Mouse (Mus musculus) urinary bladder, postnatal 0 days (tissue): ENCODE measurements around the gene Gm3435. TPM values are rescaled to one million over a fixed set of nuclear protein-coding genes. Genes with fewer than 3 reads are reported as not detected.

Experiments used
- polyA plus RNA-seq: library from polyadenylated mRNA; unstranded; fragments of >200 nt; fragmentation: Nextera tagmentation; extraction: Ambion mirVana; gene quantifications from 2 replicates; pipeline ENCODE4 v1.2.1, GENCODE M21; 2015

Gene Gm3435
- 5.3 and 5.4 TPM in 2 replicates for polyA plus RNA-seq

GRCm38 (mm10) chr17:15009706-15010413, at the start of gene Gm3435:
Gm3435 (plus strand) TSS chr17:15010176.

DNA sequence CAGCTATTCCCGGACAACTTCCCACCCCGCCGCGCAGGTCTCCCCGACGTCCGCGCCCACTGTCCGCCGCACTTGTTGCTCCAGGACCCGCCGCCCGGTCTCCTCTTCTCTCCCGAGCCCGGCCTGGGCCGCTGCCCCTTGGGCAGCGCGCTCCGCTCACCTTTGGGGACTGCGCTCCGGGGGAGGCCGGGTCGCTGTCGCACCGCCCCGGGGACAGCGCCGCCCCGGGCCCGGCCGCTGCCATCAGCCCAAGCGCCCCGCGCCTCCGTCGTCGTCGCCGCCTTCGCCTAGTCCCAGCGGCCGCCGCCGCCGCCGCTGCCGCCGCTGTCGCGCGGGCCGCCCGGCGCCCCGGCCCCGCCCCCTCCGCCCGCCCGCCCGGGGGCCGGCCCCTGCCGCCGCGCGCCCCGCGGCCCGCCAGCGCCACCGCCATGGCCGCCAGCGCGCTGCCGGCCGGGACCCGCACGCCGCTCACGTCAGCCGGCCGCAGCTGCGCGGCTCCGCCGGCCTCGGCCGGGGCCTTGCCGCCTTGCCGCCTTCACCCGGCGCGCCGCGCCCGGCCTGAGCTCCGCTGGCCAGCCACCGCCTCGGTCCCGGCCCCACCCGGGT, 48.9 kb upstream of the Gm3435 start, which contains the start of gene Phf10:
Gene Phf10 (minus strand): TSS at position 323 of the 606 bp plus-strand sequence.

DNA sequence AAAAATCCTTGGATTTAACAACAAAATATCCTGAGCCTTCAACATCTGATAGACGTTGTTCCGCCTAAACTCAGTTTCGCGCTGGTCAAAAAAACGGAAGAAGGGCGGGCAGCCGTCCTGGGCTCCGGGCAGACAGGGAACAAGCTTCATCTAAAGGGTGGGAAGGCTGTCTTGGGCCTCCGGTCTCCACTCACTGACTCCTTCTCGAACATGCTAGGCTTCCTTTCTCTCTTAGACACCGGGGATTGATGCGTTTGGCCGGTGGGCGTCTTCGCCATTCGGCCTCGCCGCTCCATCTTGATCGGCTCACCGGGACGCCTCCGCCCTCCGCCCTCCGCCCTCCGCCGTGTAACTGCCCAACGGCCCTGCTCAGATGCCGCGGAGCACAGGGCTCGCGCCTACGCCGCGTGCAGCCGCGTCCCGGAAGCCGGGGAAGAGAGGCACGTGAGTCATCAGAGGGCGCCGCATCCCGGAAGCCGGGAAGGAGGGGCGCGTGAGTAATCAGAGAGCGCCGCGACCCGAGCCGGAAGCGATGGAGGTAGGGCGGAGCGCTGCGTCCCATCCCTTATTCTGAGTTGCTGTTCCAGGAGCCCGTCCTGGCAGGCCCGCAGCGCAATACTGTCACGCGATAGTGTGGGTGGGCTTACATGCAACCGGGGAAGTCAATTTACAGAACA, 31.5 kb upstream of the Gm3435 start, which contains the start of the genes 9030025P20Rik and Gm3417:
Gene 9030025P20Rik (plus strand): TSS at position 107 of the 677 bp plus-strand sequence.
Gene Gm3417 (minus strand): TSS at position 429 of the 677 bp plus-strand sequence.

DNA sequence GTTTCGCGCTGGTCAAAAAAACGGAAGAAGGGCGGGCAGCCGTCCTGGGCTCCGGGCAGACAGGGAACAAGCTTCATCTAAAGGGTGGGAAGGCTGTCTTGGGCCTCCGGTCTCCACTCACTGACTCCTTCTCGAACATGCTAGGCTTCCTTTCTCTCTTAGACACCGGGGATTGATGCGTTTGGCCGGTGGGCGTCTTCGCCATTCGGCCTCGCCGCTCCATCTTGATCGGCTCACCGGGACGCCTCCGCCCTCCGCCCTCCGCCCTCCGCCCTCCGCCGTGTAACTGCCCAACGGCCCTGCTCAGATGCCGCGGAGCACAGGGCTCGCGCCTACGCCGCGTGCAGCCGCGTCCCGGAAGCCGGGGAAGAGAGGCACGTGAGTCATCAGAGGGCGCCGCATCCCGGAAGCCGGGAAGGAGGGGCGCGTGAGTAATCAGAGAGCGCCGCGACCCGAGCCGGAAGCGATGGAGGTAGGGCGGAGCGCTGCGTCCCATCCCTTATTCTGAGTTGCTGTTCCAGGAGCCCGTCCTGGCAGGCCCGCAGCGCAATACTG, 31.3 kb downstream of the Gm3435 start, which contains the start of the genes Ermard, Tcte3 and Gm3448:
Gene Ermard (plus strand): TSS at position 34 of the 555 bp plus-strand sequence.
Gene Tcte3 (minus strand): TSS at position 314 of the 555 bp plus-strand sequence.
Gene Gm3448 (minus strand): TSS at position 363 of the 555 bp plus-strand sequence.

Other genes with a start within 250 kb of the Gm3435 start
- gene Wdr27, start 67.0 kb upstream of the Gm3435 start, polyA plus RNA-seq = 5.9 TPM in 2 replicates
- 41.0 and 48.5 TPM in 2 replicates for gene 1600012H06Rik, start 67.0 kb upstream of the Gm3435 start, polyA plus RNA-seq
- gene Phf10, start 48.9 kb upstream of the Gm3435 start, polyA plus RNA-seq = 26.0 and 30.8 TPM in 2 replicates
- gene 9030025P20Rik, start 31.7 kb upstream of the Gm3435 start, polyA plus RNA-seq = 5.8 and 7.7 TPM in 2 replicates
- 0.64 and 1.0 TPM in 2 replicates for gene Gm3417, start 31.4 kb upstream of the Gm3435 start, polyA plus RNA-seq
- gene Ermard, start 31.0 kb downstream of the Gm3435 start, polyA plus RNA-seq = 41.7 and 52.5 TPM in 2 replicates
- gene Tcte3, start 31.3 kb downstream of the Gm3435 start, polyA plus RNA-seq = 1.0 TPM in 1 of 2 replicates, not detected in the other
- gene Gm3448, start 31.4 kb downstream of the Gm3435 start, polyA plus RNA-seq = 2.6 and 3.1 TPM in 2 replicates